Mouse (Mus musculus) embryonic facial prominence, embryonic 10.5 days (tissue): ENCODE data around the gene Psmb9. TPM values are rescaled to one million over a fixed set of nuclear protein-coding genes. Genes with fewer than 3 reads are reported as not detected.

Source experiments
- DNase-seq: peaks from one replicate; pipeline ENCODE4 v3.0.0-alpha.2; 2017; ENCODE audit warnings: low spot score
- H3K27ac ChIP-seq: fragments of 300-500 bp; sonication (generic); replicated peaks from 2 replicates; pipeline ENCODE4 v1.5.1; 2016; ENCODE audit warnings: mild to moderate bottlenecking
- H3K27me3 ChIP-seq: fragments of 300-500 bp; sonication (generic); replicated peaks from 2 replicates; pipeline ENCODE4 v1.6.1; 2016; ENCODE audit warnings: low read depth, mild to moderate bottlenecking; ENCODE audit not compliant: poor library complexity, severe bottlenecking
- H3K36me3 ChIP-seq: fragments of 300-500 bp; sonication (generic); replicated peaks from 2 replicates; pipeline ENCODE4 v1.6.1; 2016; ENCODE audit warnings: mild to moderate bottlenecking, moderate library complexity
- H3K4me1 ChIP-seq: fragments of 300-500 bp; sonication (generic); 2 replicates; pipeline ENCODE4 v1.6.1; 2016
- H3K4me3 ChIP-seq: fragments of 300-500 bp; sonication (generic); 2 replicates; pipeline ENCODE4 v1.5.1; 2016; ENCODE audit warnings: mild to moderate bottlenecking, moderate library complexity
- H3K9me3 ChIP-seq: fragments of 300-500 bp; sonication (generic); 2 replicates; pipeline ENCODE4 v1.6.1; 2016; ENCODE audit warnings: mild to moderate bottlenecking
- WGBS: fragments of 180-500 bp; shearing (Covaris S2); methylation state at CpG from one replicate; pipeline ENCODE4 v1.1.7; 2016; 5-methylcytosine and 5-hydroxymethylcytosine counted together
- polyA plus RNA-seq: library from polyadenylated mRNA; unstranded; fragments of >200 nt; fragmentation: Nextera tagmentation; extraction: Ambion mirVana; gene quantifications from 2 replicates; pipeline ENCODE4 v1.2.1, GENCODE M21; 2016

Psmb9 gene
- polyA plus RNA-seq, 1 experiment from 2014 or later = 0.57 TPM

GRCm38 (mm10) chr17:34141448-34141847 is 46.1 kb downstream of the Psmb9 start:
- 57% methylated on average over 4 of the region's 4 CpGs for WGBS
- H3K27ac ChIP-seq = no peak overlapping the region
- H3K4me3 ChIP-seq = no peak overlapping the region
- no peaks in the 10 kb centered on the region for H3K9me3 ChIP-seq
- H3K27me3 ChIP-seq = peaks cover 51% of the 10 kb centered on the region
- no peaks in the 10 kb centered on the region for H3K36me3 ChIP-seq
- DNase-seq = no peak
- peaks cover 36% of the 10 kb centered on the region for H3K4me1 ChIP-seq

GRCm38 (mm10) chr17:34140240-34140639 is 47.3 kb downstream of the Psmb9 start:
- no peak overlapping the region for H3K27ac ChIP-seq
- peaks cover 58% of the 10 kb centered on the region for H3K27me3 ChIP-seq

GRCm38 (mm10) chr17:34139416-34139815 is 48.1 kb downstream of the Psmb9 start:
- WGBS = 1% methylated on average over 16 of the region's 16 CpGs
- no peaks in the 10 kb centered on the region for H3K36me3 ChIP-seq
- H3K27me3 ChIP-seq = peaks cover 58% of the 10 kb centered on the region
- DNase-seq = peak; percentile 71
- no peaks in the 10 kb centered on the region for H3K9me3 ChIP-seq
- peak overlapping the region; percentile 55 for H3K4me3 ChIP-seq
- no peak overlapping the region for H3K27ac ChIP-seq
- H3K4me1 ChIP-seq = peaks cover 42% of the 10 kb centered on the region

More at GRCm38 (mm10) chr17:34140240-34140639, 47.3 kb downstream of the Psmb9 start:
- no peaks in the 10 kb centered on the region for H3K9me3 ChIP-seq
- H3K4me1 ChIP-seq = peaks cover 42% of the 10 kb centered on the region
- peak overlapping the region; percentile 55 for H3K4me3 ChIP-seq
- no peaks in the 10 kb centered on the region for H3K36me3 ChIP-seq
- WGBS = 10% methylated on average over 5 of the region's 5 CpGs
- no peak for DNase-seq

- Histone ChIP-seq H3K27me3 (peaks cover 58% of the 10 kb centered on the region), H3K4me1 (peaks cover 42% of the 10 kb centered on the region), H3K9me3 (no peaks in the 10 kb centered on the region), H3K36me3 (no peaks in the 10 kb centered on the region), H3K4me3 (peak overlapping the region; percentile 55; the same call in 1 of the 2 replicates), H3K27ac (no peak overlapping the region)
- no peak for DNase-seq
- 76% methylated on average over 7 of the region's 7 CpGs for WGBS
Measured at GRCm38 (mm10) chr17:34138655-34139054, 48.9 kb downstream of the Psmb9 start.

- WGBS = 77% methylated on average over 7 of the region's 7 CpGs
- no peaks in the 10 kb centered on the region for H3K36me3 ChIP-seq
- no peaks in the 10 kb centered on the region for H3K9me3 ChIP-seq
- H3K27me3 ChIP-seq = peaks cover 58% of the 10 kb centered on the region
- H3K27ac ChIP-seq = no peak overlapping the region
- no peak for DNase-seq
- H3K4me1 ChIP-seq = peaks cover 32% of the 10 kb centered on the region
- no peak overlapping the region for H3K4me3 ChIP-seq
Measured at GRCm38 (mm10) chr17:34137601-34138000, 50.0 kb downstream of the Psmb9 start.

- peak overlapping the region; percentile 54 for H3K4me3 ChIP-seq
- H3K27me3 ChIP-seq = peaks cover 48% of the 10 kb centered on the region
- WGBS = 8% methylated on average over 31 of the region's 31 CpGs
- peak; percentile 98 for DNase-seq
- no peaks in the 10 kb centered on the region for H3K36me3 ChIP-seq
- peaks cover 24% of the 10 kb centered on the region for H3K4me1 ChIP-seq
- H3K9me3 ChIP-seq = no peaks in the 10 kb centered on the region
- H3K27ac ChIP-seq = peak overlapping the region; percentile 7; the same call in 1 of the 2 replicates
Measured at GRCm38 (mm10) chr17:34135297-34136224, 52.0 kb downstream of the Psmb9 start.

GRCm38 (mm10) chr17:34134451-34134850 is 53.1 kb downstream of the Psmb9 start:
- Histone ChIP-seq H3K9me3 (no peaks in the 10 kb centered on the region), H3K27me3 (peaks cover 39% of the 10 kb centered on the region), H3K27ac (no peak overlapping the region), H3K36me3 (no peaks in the 10 kb centered on the region), H3K4me3 (no peak overlapping the region), H3K4me1 (peaks cover 16% of the 10 kb centered on the region)
- DNase-seq = no peak
- 89% methylated on average over 3 of the region's 3 CpGs for WGBS

- Histone ChIP-seq H3K4me3 (no peak overlapping the region), H3K9me3 (no peaks in the 10 kb centered on the region), H3K27me3 (peaks cover 38% of the 10 kb centered on the region), H3K4me1 (peaks cover 18% of the 10 kb centered on the region), H3K27ac (no peak overlapping the region), H3K36me3 (no peaks in the 10 kb centered on the region)
- DNase-seq = no peak
- 86% methylated on average over 11 of the region's 11 CpGs for WGBS
Measured at GRCm38 (mm10) chr17:34133289-34133688, 54.3 kb downstream of the Psmb9 start.

Other genes starting within 250 kb of the Psmb9 start
- gene Pfdn6, start 247.4 kb downstream of the Psmb9 start, polyA plus RNA-seq = 233 and 235 TPM in 2 replicates
- 62.1 and 66.0 TPM in 2 replicates for gene Wdr46, start 247.1 kb downstream of the Psmb9 start, polyA plus RNA-seq
- gene B3galt4, start 236.3 kb downstream of the Psmb9 start, polyA plus RNA-seq = 3.6 and 4.5 TPM in 2 replicates
- gene Vps52, start 232.0 kb downstream of the Psmb9 start, polyA plus RNA-seq = 48.2 and 51.5 TPM in 2 replicates
- gene Rps18, start 231.8 kb downstream of the Psmb9 start, polyA plus RNA-seq = 1,569 and 1,593 TPM in 2 replicates
- gene H2-K1, start 187.4 kb downstream of the Psmb9 start, polyA plus RNA-seq = 8.4 and 13.4 TPM in 2 replicates
- gene Ring1, start 163.1 kb downstream of the Psmb9 start, polyA plus RNA-seq = 11.0 and 11.6 TPM in 2 replicates
- 41.4 and 44.8 TPM in 2 replicates for gene H2-Ke6, start 159.7 kb downstream of the Psmb9 start, polyA plus RNA-seq
- 167 and 177 TPM in 2 replicates for gene Slc39a7, start 156.1 kb downstream of the Psmb9 start, polyA plus RNA-seq
- gene Rxrb, start 156.0 kb downstream of the Psmb9 start, polyA plus RNA-seq = 44.7 and 47.9 TPM in 2 replicates
- 1.0 and 1.2 TPM in 2 replicates for gene Col11a2, start 148.3 kb downstream of the Psmb9 start, polyA plus RNA-seq
- gene H2-Oa, start 95.4 kb downstream of the Psmb9 start, polyA plus RNA-seq = 0.31 and 0.69 TPM in 2 replicates
- gene H2-DMa, start 68.2 kb downstream of the Psmb9 start, polyA plus RNA-seq = 4.2 and 4.8 TPM in 2 replicates
- gene Brd2, start 65.1 kb downstream of the Psmb9 start, polyA plus RNA-seq = 141 and 144 TPM in 2 replicates
- gene H2-DMb2, start 44.5 kb downstream of the Psmb9 start, polyA plus RNA-seq = 0.17 and 0.28 TPM in 2 replicates
- 0.52 and 0.55 TPM in 2 replicates for gene H2-DMb1, start 34.7 kb downstream of the Psmb9 start, polyA plus RNA-seq
- 2.8 and 2.9 TPM in 2 replicates for gene Tap1, start 211 bp downstream of the Psmb9 start, polyA plus RNA-seq
- gene Psmb8, start 10.0 kb upstream of the Psmb9 start, polyA plus RNA-seq = 1.3 and 1.7 TPM in 2 replicates
- 0.56 and 1.1 TPM in 2 replicates for gene Tap2, start 15.8 kb upstream of the Psmb9 start, polyA plus RNA-seq
- not detected in 2 replicates for gene H2-Ob, start 51.1 kb upstream of the Psmb9 start, polyA plus RNA-seq
- 5.5 and 7.2 TPM in 2 replicates for gene H2-Ab1, start 69.9 kb upstream of the Psmb9 start, polyA plus RNA-seq
- gene H2-Aa, start 100.1 kb upstream of the Psmb9 start, polyA plus RNA-seq = not detected in 2 replicates
- gene H2-Eb1, start 118.1 kb upstream of the Psmb9 start, polyA plus RNA-seq = 1.2 and 1.3 TPM in 2 replicates
- gene H2-Eb2, start 137.9 kb upstream of the Psmb9 start, polyA plus RNA-seq = 0.04 TPM in 1 of 2 replicates, not detected in the other
- 0.08 TPM in 1 of 2 replicates, not detected in the other for gene Btnl2, start 167.1 kb upstream of the Psmb9 start, polyA plus RNA-seq
- gene Btnl1, start 189.4 kb upstream of the Psmb9 start, polyA plus RNA-seq = not detected in 2 replicates
- gene BC051142, start 211.1 kb upstream of the Psmb9 start, polyA plus RNA-seq = 0.88 and 1.4 TPM in 2 replicates